Mouse (Mus musculus) retina, adult 2 months (tissue): ENCODE results near the gene Atp12a.

Experiments
- DNase-seq: peaks from one replicate; pipeline ENCODE4 v3.0.0-alpha.2; 2012; ENCODE audit warnings: low read depth, low spot score

Gene Atp12a

GRCm38 (mm10) chr14:56364711-56365237 is at the start of gene Atp12a:
Gene Atp12a (plus strand): TSS chr14:56365068.
- DNase-seq: no peak

- DNase-seq: no peak
These were observed 49.3 kb upstream of the Atp12a start for GRCm38 (mm10) chr14:56315519-56315918.

- DNase-seq: no peak
These were observed 48.5 kb upstream of the Atp12a start for GRCm38 (mm10) chr14:56316333-56316732.

GRCm38 (mm10) chr14:56322982-56323381 is 41.9 kb upstream of the Atp12a start:
- DNase-seq: no peak

GRCm38 (mm10) chr14:56325038-56325437 is 39.8 kb upstream of the Atp12a start:
- no peak for DNase-seq

GRCm38 (mm10) chr14:56333700-56334099 is 31.2 kb upstream of the Atp12a start:
- DNase-seq: no peak

GRCm38 (mm10) chr14:56334437-56334836 is 30.4 kb upstream of the Atp12a start:
- no peak for DNase-seq

GRCm38 (mm10) chr14:56336032-56336431 is 28.8 kb upstream of the Atp12a start:
- no peak for DNase-seq

GRCm38 (mm10) chr14:56337075-56337474 is 27.8 kb upstream of the Atp12a start:
- no peak for DNase-seq

- no peak for DNase-seq
These were observed 27.2 kb upstream of the Atp12a start for GRCm38 (mm10) chr14:56337696-56338095.

- no peak for DNase-seq
These were observed 25.9 kb upstream of the Atp12a start for GRCm38 (mm10) chr14:56338882-56339442.

- DNase-seq: no peak
These were observed 16.2 kb upstream of the Atp12a start for GRCm38 (mm10) chr14:56348704-56349103.

GRCm38 (mm10) chr14:56349541-56349940 is 15.3 kb upstream of the Atp12a start:
- DNase-seq: no peak

- DNase-seq: no peak
These were observed 12.8 kb upstream of the Atp12a start for GRCm38 (mm10) chr14:56351959-56352660.

- DNase-seq: no peak
These were observed 10.1 kb upstream of the Atp12a start for GRCm38 (mm10) chr14:56354803-56355202.

GRCm38 (mm10) chr14:56355396-56355795 is 9.5 kb upstream of the Atp12a start:
- DNase-seq: no peak

GRCm38 (mm10) chr14:56356196-56356595 is 8.7 kb upstream of the Atp12a start:
- no peak for DNase-seq

- DNase-seq: no peak
These were observed 6.4 kb upstream of the Atp12a start for GRCm38 (mm10) chr14:56358422-56358821.

GRCm38 (mm10) chr14:56359131-56359530 is 5.7 kb upstream of the Atp12a start:
- DNase-seq: no peak

GRCm38 (mm10) chr14:56365292-56365691 is 424 bp downstream of the Atp12a start:
- no peak for DNase-seq

- DNase-seq: no peak
These were observed 1.8 kb downstream of the Atp12a start for GRCm38 (mm10) chr14:56366712-56367111.

GRCm38 (mm10) chr14:56368834-56369233 is 4.0 kb downstream of the Atp12a start:
- DNase-seq: no peak

GRCm38 (mm10) chr14:56375731-56376130 is 10.9 kb downstream of the Atp12a start:
- DNase-seq: peak; percentile 58
